Mouse (Mus musculus) liver, postnatal 0 days (tissue): ENCODE data around the gene Zscan2. TPM values are rescaled to one million over a fixed set of nuclear protein-coding genes. Genes with fewer than 3 reads are reported as not detected.

Experiments
- ATAC-seq: fragments of 200-750 bp; cut with Nextera tagmentation; 2 replicates; pipeline ENCODE4 v1.8.0; 2017; ENCODE audit warnings: mild to moderate bottlenecking, moderate library complexity
- DNase-seq: peaks from one replicate; pipeline ENCODE4 v3.0.0-alpha.2; 2016
- H3K27ac ChIP-seq: fragments of 300-500 bp; sonication (generic); 2 replicates; pipeline ENCODE4 v1.5.1; 2014; ENCODE audit warnings: antibody characterized with exemption, moderate library complexity, mild to moderate bottlenecking, low read depth
- H3K27me3 ChIP-seq: fragments of 300-500 bp; sonication (generic); 2 replicates; pipeline ENCODE4 v1.6.1; 2014; ENCODE audit warnings: low read length, control low read depth, mixed read lengths; ENCODE audit not compliant: insufficient read depth
- H3K36me3 ChIP-seq: fragments of 300-500 bp; sonication (generic); replicated peaks from 2 replicates; pipeline ENCODE4 v1.6.1; 2014; ENCODE audit warnings: mild to moderate bottlenecking, control low read depth, low read length, moderate library complexity, mixed read lengths; ENCODE audit not compliant: insufficient read depth
- H3K4me1 ChIP-seq: fragments of 300-500 bp; sonication (generic); 2 replicates; pipeline ENCODE4 v1.6.1; 2014; ENCODE audit warnings: antibody characterized with exemption, mild to moderate bottlenecking, control low read depth; ENCODE audit not compliant: insufficient read depth
- H3K4me2 ChIP-seq: fragments of 300-500 bp; sonication (generic); 2 replicates; pipeline ENCODE4 v1.6.1; 2014; ENCODE audit warnings: low read depth, mild to moderate bottlenecking, low read length, moderate library complexity, mixed read lengths
- H3K4me3 ChIP-seq: fragments of 300-500 bp; sonication (generic); 2 replicates; pipeline ENCODE4 v1.5.1; 2014; ENCODE audit warnings: low read depth, low read length
- H3K9ac ChIP-seq: fragments of 300-500 bp; sonication (generic); replicated peaks from 2 replicates; pipeline ENCODE4 v1.6.1; 2014; ENCODE audit warnings: mild to moderate bottlenecking, moderate library complexity
- H3K9me3 ChIP-seq: fragments of 300-500 bp; sonication (generic); 2 replicates; pipeline ENCODE4 v1.6.1; 2016; ENCODE audit warnings: mild to moderate bottlenecking, control low read depth, low read length, mixed read lengths
- CTCF ChIP-seq: sonication (generic); IDR thresholded peaks from 2 replicates; pipeline ENCODE4 v1.5.1; 2016; ENCODE audit warnings: antibody characterized with exemption, low read depth
- EP300 ChIP-seq: IDR thresholded peaks from 2 replicates; pipeline ENCODE4 v1.6.1; 2016; ENCODE audit warnings: antibody characterized with exemption, low read depth, mild to moderate bottlenecking
- WGBS: fragments of 180-500 bp; shearing (Covaris S2); extraction: QIAGEN DNeasy Blood & Tissue Kit; methylation state at CpG from one replicate; pipeline ENCODE4 v1.1.7; 2014; ENCODE audit not compliant: insufficient replicate concordance; 5-methylcytosine and 5-hydroxymethylcytosine counted together
- polyA plus RNA-seq: library from polyadenylated mRNA; unstranded; fragments of >200 nt; fragmentation: Nextera tagmentation; extraction: Ambion mirVana; gene quantifications from 2 replicates; pipeline ENCODE4 v1.2.1, GENCODE M21; 2015

The Zscan2 gene
- polyA plus RNA-seq, 1 experiment from 2014 or later: 0.47 TPM

GRCm38 (mm10) chr7:80866514-80867147 is 5.9 kb downstream of the Zscan2 start:
- H3K9ac ChIP-seq: peak overlapping the region; percentile 32; the same call in 1 of the 2 replicates

GRCm38 (mm10) chr7:80868686-80869085 is 8.0 kb downstream of the Zscan2 start:
- no peaks in the 10 kb centered on the region for H3K9me3 ChIP-seq
- H3K4me3 ChIP-seq: no peak overlapping the region
- peaks cover 9% of the 10 kb centered on the region for H3K36me3 ChIP-seq
- peaks cover 18% of the 10 kb centered on the region for H3K4me1 ChIP-seq
- no peak overlapping the region for H3K4me2 ChIP-seq
- no peak overlapping the region for H3K27ac ChIP-seq
- TF ChIP-seq EP300: no peak
- no peaks in the 10 kb centered on the region for H3K27me3 ChIP-seq
- ATAC-seq (no peak), DNase-seq (no peak)
- no peak overlapping the region for H3K9ac ChIP-seq
- 71% methylated on average over 2 of the region's 2 CpGs for WGBS

More at GRCm38 (mm10) chr7:80866514-80867147, 5.9 kb downstream of the Zscan2 start:
- Histone ChIP-seq H3K27me3 (no peaks in the 10 kb centered on the region), H3K4me2 (no peak overlapping the region; the same call in 1 of the 2 replicates), H3K36me3 (peaks cover 9% of the 10 kb centered on the region), H3K9me3 (no peaks in the 10 kb centered on the region), H3K27ac (peak overlapping the region; percentile 77), H3K4me1 (peaks cover 26% of the 10 kb centered on the region), H3K4me3 (no peak overlapping the region)
- TF ChIP-seq CTCF (no peak), EP300 (no peak)
- 42% methylated on average over 7 of the region's 7 CpGs for WGBS
- peak; percentile 84 for ATAC-seq
- DNase-seq: peak; percentile 15

- peaks cover 24% of the 10 kb centered on the region for H3K36me3 ChIP-seq
- DNase-seq (no peak), ATAC-seq (peak; percentile 81)
- H3K4me3 ChIP-seq: no peak overlapping the region
- no peak overlapping the region for H3K4me2 ChIP-seq
- H3K27me3 ChIP-seq: no peaks in the 10 kb centered on the region
- WGBS: 53% methylated on average over 5 of the region's 5 CpGs
- H3K9me3 ChIP-seq: no peaks in the 10 kb centered on the region
- no peak overlapping the region for H3K9ac ChIP-seq
- H3K27ac ChIP-seq: peak overlapping the region; percentile 57
- TF ChIP-seq CTCF: no peak
- TF ChIP-seq EP300: no peak
- peaks cover 19% of the 10 kb centered on the region for H3K4me1 ChIP-seq
Measured at GRCm38 (mm10) chr7:80873038-80873437, 12.3 kb downstream of the Zscan2 start.

- TF ChIP-seq CTCF (peak; percentile 15; the same call in 1 of the 2 replicates), EP300 (no peak)
- Histone ChIP-seq H3K27ac (peak overlapping the region; percentile 41), H3K4me1 (peaks cover 19% of the 10 kb centered on the region), H3K4me3 (no peak overlapping the region), H3K36me3 (peaks cover 20% of the 10 kb centered on the region), H3K9me3 (no peaks in the 10 kb centered on the region), H3K4me2 (no peak overlapping the region), H3K9ac (no peak overlapping the region), H3K27me3 (no peaks in the 10 kb centered on the region)
- 80% methylated on average over 2 of the region's 2 CpGs for WGBS
- ATAC-seq (no peak), DNase-seq (no peak)
Measured at GRCm38 (mm10) chr7:80873631-80874030, 12.9 kb downstream of the Zscan2 start.

GRCm38 (mm10) chr7:80875727-80876126 is 15.0 kb downstream of the Zscan2 start:
- Histone ChIP-seq H3K9ac (no peak overlapping the region), H3K4me2 (no peak overlapping the region), H3K9me3 (no peaks in the 10 kb centered on the region), H3K4me3 (no peak overlapping the region), H3K36me3 (peaks cover 18% of the 10 kb centered on the region), H3K27me3 (no peaks in the 10 kb centered on the region), H3K4me1 (peaks cover 19% of the 10 kb centered on the region), H3K27ac (no peak overlapping the region)
- ATAC-seq (no peak), DNase-seq (no peak)
- no peak for TF ChIP-seq EP300
- TF ChIP-seq CTCF: no peak
- WGBS: 75% methylated on average over 37 of the region's 37 CpGs

GRCm38 (mm10) chr7:80882830-80883505 is 22.2 kb downstream of the Zscan2 start:
- TF ChIP-seq CTCF (peak; percentile 73), EP300 (no peak)
- ATAC-seq: peak; percentile 98
- Histone ChIP-seq H3K9me3 (no peaks in the 10 kb centered on the region), H3K27me3 (no peaks in the 10 kb centered on the region), H3K36me3 (no peaks in the 10 kb centered on the region), H3K4me3 (0 out of 2 replicates have a peak overlapping the region, but pooled peaks have one; percentile 3), H3K4me2 (peak overlapping the region; percentile 56), H3K4me1 (peaks cover 8% of the 10 kb centered on the region), H3K27ac (peak overlapping the region; percentile 37; the same call in 1 of the 2 replicates), H3K9ac (no peak overlapping the region)
- 9% methylated on average over 14 of the region's 14 CpGs for WGBS
- peak; percentile 79 for DNase-seq
